Comparison of ENCODE assay signal across 8 mouse cellular contexts in the genomic region with DNA sequence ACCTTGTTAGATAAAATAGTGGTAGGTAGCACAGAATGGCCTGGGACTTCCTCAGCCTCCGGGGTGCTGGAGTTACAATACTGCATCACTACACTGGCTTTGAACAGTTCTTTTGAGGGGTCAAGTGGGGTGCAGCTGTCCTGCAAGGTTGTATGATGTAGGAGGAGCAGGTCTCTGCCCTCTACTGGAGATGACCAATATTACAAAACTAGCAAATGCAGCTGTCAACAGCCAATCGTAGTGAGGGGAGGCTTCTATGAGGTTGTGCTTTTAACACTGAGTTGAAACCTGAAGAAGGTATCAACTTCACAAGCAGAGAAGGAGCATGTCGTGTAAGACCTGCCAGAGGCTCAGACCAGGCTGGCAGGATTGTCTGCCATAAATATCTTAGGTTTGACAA. TPM values are rescaled to one million over a fixed set of nuclear protein-coding genes. Genes with fewer than 3 reads are reported as not detected.
DNase-seq lines count a peak whose midpoint lies in the region; ATAC-seq lines count a peak whose summit lies in the region.

No protein-coding gene starts in this region.

- no peak overlapping the region for H3K4me2 ChIP-seq in limb, embryonic 11.5 days (ENCODE audit: low read depth, severe bottlenecking)

- no peaks in the 10 kb centered on the region for H3K9me3 ChIP-seq in limb, embryonic 11.5 days (ENCODE audit: control insufficient read depth, low read length)
- no peaks in the 10 kb centered on the region for H3K9me3 ChIP-seq in limb, embryonic 10.5 days (replicated peaks)

- H3K36me3 ChIP-seq in limb, embryonic 11.5 days (ENCODE audit: control insufficient read depth, insufficient read depth, low read length), result no peaks in the 10 kb centered on the region
- H3K36me3 ChIP-seq in limb, embryonic 10.5 days, result no peaks in the 10 kb centered on the region
- no peaks in the 10 kb centered on the region for H3K36me3 ChIP-seq in splenic B cell, adult 2 months (ENCODE audit: control insufficient read depth, insufficient read depth, low read length, poor library complexity, severe bottlenecking)

- no peaks in the 10 kb centered on the region for H3K27me3 ChIP-seq in limb, embryonic 11.5 days (ENCODE audit: control insufficient read depth, insufficient read depth, low read length)
- no peaks in the 10 kb centered on the region for H3K27me3 ChIP-seq in limb, embryonic 10.5 days (ENCODE audit: low read depth, poor library complexity, severe bottlenecking)
- H3K27me3 ChIP-seq in splenic B cell, adult 2 months (ENCODE audit: control insufficient read depth, insufficient read depth, low read length, poor library complexity, severe bottlenecking), result no peaks in the 10 kb centered on the region

- whole genome bisulfite sequencing in limb, embryonic 11.5 days, result 34% methylated on average over 3 of the region's 3 CpGs
- 35% methylated on average over 3 of the region's 3 CpGs for WGBS in limb, embryonic 10.5 days

- ATAC-seq in CD4-positive, CD25-positive, alpha-beta regulatory T cell, adult 4 months, result no peak
- no peak for ATAC-seq in limb, embryonic 11.5 days (ENCODE audit: insufficient number of reproducible peaks, low FRiP score, low TSS enrichment, low read depth)
- ATAC-seq in granulocyte monocyte progenitor cell, adult 5-6 weeks (replicated peaks; ENCODE audit: poor library complexity, severe bottlenecking), result peak; percentile 34

- no peak overlapping the region for H3K27ac ChIP-seq in limb, embryonic 11.5 days (replicated peaks; ENCODE audit: low read depth, low read length)
- no peak overlapping the region for H3K27ac ChIP-seq in limb, embryonic 10.5 days

- H3K4me3 ChIP-seq in limb, embryonic 11.5 days (ENCODE audit: low read depth, low read length), result no peak overlapping the region
- no peak overlapping the region for H3K4me3 ChIP-seq in limb, embryonic 10.5 days

- peak; percentile 75 for DNase-seq in CD4-positive, CD25-positive, alpha-beta regulatory T cell, adult 2 months (ENCODE audit: low read depth, low spot score)
- peak; percentile 33 for DNase-seq in limb, embryonic 11.5 days (ENCODE audit: low spot score)
- no peak for DNase-seq in limb, embryonic 10.5 days (ENCODE audit: low spot score)
- DNase-seq in splenic B cell, adult 2 months (ENCODE audit: low read depth, low spot score), result peak; percentile 81
- DNase-seq in layer of hippocampus, adult 9-11 months, result no peak
- no peak for DNase-seq in spleen, postnatal 4 days (ENCODE audit: low spot score in 2 of 2)

- H3K9ac ChIP-seq in limb, embryonic 11.5 days (ENCODE audit: low read length), result no peak overlapping the region

- peaks cover 3% of the 10 kb centered on the region; the same call in 1 of the 2 replicates for H3K4me1 ChIP-seq in limb, embryonic 11.5 days (ENCODE audit: control insufficient read depth, insufficient read depth, low read length)
- H3K4me1 ChIP-seq in limb, embryonic 10.5 days, result no peaks in the 10 kb centered on the region; the same call in 1 of the 2 replicates

RNA-seq across cellular contexts. Expression of a gene that starts 4.7 kb away (rescaled TPM):
- polyA plus RNA-seq in CD4-positive, CD25-positive, alpha-beta regulatory T cell, adult 4 months (2017; shearing (Covaris generic)), result 10 to 100 TPM; 11.7 to 12.0 TPM
- polyA plus RNA-seq in limb, embryonic 11.5 days (2014; fragmentation: Nextera tagmentation; extraction: Ambion mirVana), result 26.4 and 29.2 TPM in 2 replicates
- polyA plus RNA-seq in limb, embryonic 10.5 days (2016; fragmentation: Nextera tagmentation; extraction: Ambion mirVana), result 26.1 and 28.0 TPM in 2 replicates
- 48.4 and 53.2 TPM in 2 replicates for total RNA-seq in granulocyte monocyte progenitor cell, adult 5-6 weeks (2014; fragmentation: Nextera tagmentation)
- 40.0 and 43.8 TPM in 2 replicates for total RNA-seq in granulocyte monocyte progenitor cell, adult 5-6 weeks (2017)

RNA-seq across cellular contexts. Expression of a gene that starts 20.2 kb away (rescaled TPM):
- polyA plus RNA-seq in CD4-positive, CD25-positive, alpha-beta regulatory T cell, adult 4 months (2017; shearing (Covaris generic)), result under 1 TPM; 0.23 to 0.28 TPM
- 0.11 TPM in 1 of 2 replicates, not detected in the other for polyA plus RNA-seq in limb, embryonic 11.5 days (2014; fragmentation: Nextera tagmentation; extraction: Ambion mirVana)
- polyA plus RNA-seq in limb, embryonic 10.5 days (2016; fragmentation: Nextera tagmentation; extraction: Ambion mirVana), result 0.06 TPM in 2 replicates
- 0.19 TPM in 1 of 2 replicates, not detected in the other for total RNA-seq in granulocyte monocyte progenitor cell, adult 5-6 weeks (2014; fragmentation: Nextera tagmentation)
- total RNA-seq in granulocyte monocyte progenitor cell, adult 5-6 weeks (2017), result 0.39 TPM in 1 of 2 replicates, not detected in the other

RNA-seq across cellular contexts. Expression of a gene that starts 24.5 kb away (rescaled TPM):
- polyA plus RNA-seq in CD4-positive, CD25-positive, alpha-beta regulatory T cell, adult 4 months (2017; shearing (Covaris generic)), result 10 to 100 TPM; 15.9 to 26.2 TPM
- polyA plus RNA-seq in limb, embryonic 11.5 days (2014; fragmentation: Nextera tagmentation; extraction: Ambion mirVana), result 15.1 and 16.2 TPM in 2 replicates
- 19.1 and 19.5 TPM in 2 replicates for polyA plus RNA-seq in limb, embryonic 10.5 days (2016; fragmentation: Nextera tagmentation; extraction: Ambion mirVana)
- 13.8 and 17.8 TPM in 2 replicates for total RNA-seq in granulocyte monocyte progenitor cell, adult 5-6 weeks (2014; fragmentation: Nextera tagmentation)
- 6.4 and 7.9 TPM in 2 replicates for total RNA-seq in granulocyte monocyte progenitor cell, adult 5-6 weeks (2017)

RNA-seq across cellular contexts. Expression of a gene that starts 41.5 kb away (rescaled TPM):
- polyA plus RNA-seq in CD4-positive, CD25-positive, alpha-beta regulatory T cell, adult 4 months (2017; shearing (Covaris generic)), result 1 to 10 TPM; 2.2 to 2.9 TPM
- 62.2 and 62.6 TPM in 2 replicates for polyA plus RNA-seq in limb, embryonic 11.5 days (2014; fragmentation: Nextera tagmentation; extraction: Ambion mirVana)
- polyA plus RNA-seq in limb, embryonic 10.5 days (2016; fragmentation: Nextera tagmentation; extraction: Ambion mirVana), result 41.3 and 53.9 TPM in 2 replicates
- 18.7 and 23.0 TPM in 2 replicates for total RNA-seq in granulocyte monocyte progenitor cell, adult 5-6 weeks (2014; fragmentation: Nextera tagmentation)
- 17.2 and 18.3 TPM in 2 replicates for total RNA-seq in granulocyte monocyte progenitor cell, adult 5-6 weeks (2017)

Comparison
In these comparisons a context has a peak if more than half of its experiments do, and no peak if none do; other contexts are left out.
1. DNase-seq: peak in CD4-positive, CD25-positive, alpha-beta regulatory T cell, adult 2 months (single experiment), limb, embryonic 11.5 days (single experiment) and splenic B cell, adult 2 months (single experiment); none in limb, embryonic 10.5 days (single experiment), layer of hippocampus, adult 9-11 months (single experiment) and spleen, postnatal 4 days (0 of 2).